Mouse (Mus musculus): ENCODE measurements at regions not wholly inside any gene's neighbourhood (a gene's known extent, or its start where the extent isn't known, plus 50 kb on each side); places are given as distances from the start of the nearest gene placed in this dataset.
"Not testable (repeated sequence)": the region's sequence is repeated elsewhere in the genome, so short reads cannot be mapped to it uniquely, and the experiment has no call there.

- not testable (repeated sequence) for DNase-seq (ENCODE audit: low spot score)
Measured at GRCm38 (mm10) chr1:157622156-157622555, 115.6 kb downstream of the Sec16b start.

- no peak for DNase-seq (ENCODE audit: low spot score)
Measured at GRCm38 (mm10) chr1:157632586-157632985, 126.1 kb downstream of the Sec16b start.

- DNase-seq (ENCODE audit: low spot score), result no peak
Measured at GRCm38 (mm10) chr1:157633470-157633869, 126.9 kb downstream of the Sec16b start.

GRCm38 (mm10) chr1:157635776-157636175 lies 129.2 kb downstream of the Sec16b start:
- no peak for DNase-seq (ENCODE audit: low spot score)

- DNase-seq (ENCODE audit: low spot score), result no peak
Measured at GRCm38 (mm10) chr1:157643524-157643923, 137.0 kb downstream of the Sec16b start.

- DNase-seq (ENCODE audit: low spot score), result no peak
Measured at GRCm38 (mm10) chr1:157645682-157646421, 139.3 kb downstream of the Sec16b start.

- DNase-seq (ENCODE audit: low spot score), result no peak
Measured at GRCm38 (mm10) chr1:157655446-157655845, 148.9 kb downstream of the Sec16b start.

- DNase-seq (ENCODE audit: low spot score), result no peak
Measured at GRCm38 (mm10) chr1:157669626-157670025, 163.1 kb downstream of the Sec16b start.

- DNase-seq (ENCODE audit: low spot score), result no peak
Measured at GRCm38 (mm10) chr1:157684356-157684755, 177.8 kb downstream of the Sec16b start.

- peak; percentile 83 for DNase-seq (ENCODE audit: low spot score)
Measured at GRCm38 (mm10) chr1:157695198-157695597, 188.7 kb downstream of the Sec16b start.

GRCm38 (mm10) chr1:157703639-157704038 lies 197.1 kb downstream of the Sec16b start:
- no peak for DNase-seq (ENCODE audit: low spot score)

- no peak for DNase-seq (ENCODE audit: low spot score)
Measured at GRCm38 (mm10) chr1:157705364-157705763, 198.8 kb downstream of the Sec16b start.

GRCm38 (mm10) chr1:157707256-157707655 lies 200.7 kb downstream of the Sec16b start:
- DNase-seq (ENCODE audit: low spot score), result no peak

- no peak for DNase-seq (ENCODE audit: low spot score)
Measured at GRCm38 (mm10) chr1:157709117-157709516, 202.6 kb downstream of the Sec16b start.

- DNase-seq (ENCODE audit: low spot score), result no peak
Measured at GRCm38 (mm10) chr1:157710870-157711269, 204.3 kb downstream of the Sec16b start.

GRCm38 (mm10) chr1:157712519-157712918 lies 206.0 kb downstream of the Sec16b start:
- no peak for DNase-seq (ENCODE audit: low spot score)

- DNase-seq (ENCODE audit: low spot score), result no peak
Measured at GRCm38 (mm10) chr1:157713851-157714250, 207.3 kb downstream of the Sec16b start.

GRCm38 (mm10) chr1:157715632-157716031 lies 209.1 kb downstream of the Sec16b start:
- no peak for DNase-seq (ENCODE audit: low spot score)

- DNase-seq (ENCODE audit: low spot score), result no peak
Measured at GRCm38 (mm10) chr1:157717131-157717530, 210.6 kb downstream of the Sec16b start.

- DNase-seq (ENCODE audit: low spot score), result no peak
Measured at GRCm38 (mm10) chr1:157721946-157722345, 215.4 kb downstream of the Sec16b start.

GRCm38 (mm10) chr1:157731124-157731523 lies 224.6 kb downstream of the Sec16b start:
- DNase-seq (ENCODE audit: low spot score), result no peak

- DNase-seq (ENCODE audit: low spot score), result peak; percentile 7
Measured at GRCm38 (mm10) chr1:157740725-157741665, 234.5 kb downstream of the Sec16b start.

GRCm38 (mm10) chr1:157745611-157746010 lies 239.1 kb downstream of the Sec16b start:
- DNase-seq (ENCODE audit: low spot score), result peak; percentile 26

Measured in c-Kit-positive CD71-positive TER-119-positive erythroid progenitor cells, embryonic 14.5 days (primary cell).